Comparison of ENCODE assay signal across 8 mouse cellular contexts in genomic region chr2:152734984-152735383, GRCm38 (mm10). TPM values are rescaled to one million over a fixed set of nuclear protein-coding genes. Genes with fewer than 3 reads are reported as not detected.
A peak's percentile ranks its signal among the peaks of the same experiment; 100 is the strongest.
DNase-seq lines count a peak whose midpoint lies in the region; ATAC-seq and TF ChIP-seq lines count a peak whose summit lies in the region.

No protein-coding gene starts in this region.

- peak overlapping the region; percentile 38 to 39 for H3K4me3 ChIP-seq in MEL (ENCODE audit: control insufficient read depth in 1 of 2, insufficient read depth in 1 of 2, low read depth in 2 of 2, low read length in 2 of 2)
- H3K4me3 ChIP-seq in cerebellum, adult 2 months (replicated peaks; ENCODE audit: insufficient read depth, low read depth, low read length), result peak overlapping the region; percentile 35
- peak overlapping the region; percentile 84 for H3K4me3 ChIP-seq in hindbrain, embryonic 11.5 days (ENCODE audit: low read depth, low read length)
- peak overlapping the region; percentile 87 for H3K4me3 ChIP-seq in lung, postnatal 0 days (ENCODE audit: low read depth, low read length)

- H3K79me2 ChIP-seq in MEL (ENCODE audit: control insufficient read depth, insufficient read depth, low read length, poor library complexity), result peaks cover 18% of the 10 kb centered on the region

- no peaks in the 10 kb centered on the region for H3K9me3 ChIP-seq in MEL (replicated peaks; ENCODE audit: insufficient read depth, low read length)
- no peaks in the 10 kb centered on the region for H3K9me3 ChIP-seq in hindbrain, embryonic 11.5 days (ENCODE audit: control insufficient read depth, low read length)
- no peaks in the 10 kb centered on the region for H3K9me3 ChIP-seq in lung, postnatal 0 days (ENCODE audit: low read length)

- peaks cover 0 to 12% of the 10 kb centered on the region in 2 experiments; a peak in 2 of 4 replicates for H3K36me3 ChIP-seq in MEL (ENCODE audit: control insufficient read depth in 1 of 2, insufficient read depth in 2 of 2, low read length in 2 of 2)
- no peaks in the 10 kb centered on the region for H3K36me3 ChIP-seq in hindbrain, embryonic 11.5 days (ENCODE audit: control insufficient read depth, insufficient read depth, low read length)
- H3K36me3 ChIP-seq in lung, postnatal 0 days (ENCODE audit: insufficient read depth, low read length), result no peaks in the 10 kb centered on the region

- H3K27ac ChIP-seq in MEL (ENCODE audit: control insufficient read depth, low read depth, low read length), result no peak overlapping the region
- H3K27ac ChIP-seq in cerebellum, adult 2 months (ENCODE audit: insufficient read depth, low read length), result no peak overlapping the region
- H3K27ac ChIP-seq in hindbrain, embryonic 11.5 days (ENCODE audit: low read depth, low read length), result peak overlapping the region; percentile 80
- peak overlapping the region; percentile 92 for H3K27ac ChIP-seq in lung, postnatal 0 days (ENCODE audit: low read length)

- H3K4me1 ChIP-seq in MEL (ENCODE audit: control insufficient read depth in 1 of 2, insufficient read depth in 2 of 2, low read length in 2 of 2), result peaks cover 0 to 19% of the 10 kb centered on the region in 2 experiments; a peak in 2 of 4 replicates
- H3K4me1 ChIP-seq in cerebellum, adult 2 months (ENCODE audit: control insufficient read depth, insufficient read depth, low read length), result peaks cover 16% of the 10 kb centered on the region; the same call in 1 of the 2 replicates
- H3K4me1 ChIP-seq in hindbrain, embryonic 11.5 days (replicated peaks; ENCODE audit: control insufficient read depth, insufficient read depth, low read length), result peaks cover 6% of the 10 kb centered on the region; the same call in 1 of the 2 replicates
- peaks cover 16% of the 10 kb centered on the region; the same call in 1 of the 2 replicates for H3K4me1 ChIP-seq in lung, postnatal 0 days (ENCODE audit: insufficient read depth, low read depth, low read length)

- H3K4me2 ChIP-seq in hindbrain, embryonic 11.5 days (replicated peaks; ENCODE audit: low read depth, low read length), result peak overlapping the region; percentile 84
- H3K4me2 ChIP-seq in lung, postnatal 0 days (replicated peaks; ENCODE audit: low read depth, low read length), result peak overlapping the region; percentile 74

- peak; percentile 84 for ATAC-seq in hindbrain, embryonic 11.5 days (ENCODE audit: low FRiP score)
- peak; percentile 78 for ATAC-seq in lung, postnatal 0 days

- WGBS in cerebellum, adult 2 months, result 1% methylated on average over 28 of the region's 28 CpGs
- 0% methylated on average over 28 of the region's 28 CpGs for WGBS in hindbrain, embryonic 11.5 days
- under 1% methylated on average over 28 of the region's 28 CpGs for WGBS in lung, postnatal 0 days

- H3K9ac ChIP-seq in MEL (ENCODE audit: control insufficient read depth, low read depth, low read length, poor library complexity, severe bottlenecking), result peak overlapping the region; percentile 53
- peak overlapping the region; percentile 47 for H3K9ac ChIP-seq in hindbrain, embryonic 11.5 days (ENCODE audit: low read depth, low read length)
- peak overlapping the region; percentile 55; the same call in 1 of the 2 replicates for H3K9ac ChIP-seq in lung, postnatal 0 days (replicated peaks; ENCODE audit: low read depth)

- DNase-seq in MEL (ENCODE audit: low read depth, low spot score), result peak; percentile 73
- DNase-seq in cerebellum, adult 2 months, result peak; percentile 76 to 82
- DNase-seq in frontal cortex, adult 2 months (ENCODE audit: extremely low spot score in 1 of 2, low spot score in 1 of 2), result peak; percentile 88 to 96
- DNase-seq in hindbrain, embryonic 11.5 days (ENCODE audit: low spot score), result peak; percentile 98
- DNase-seq in layer of hippocampus, postnatal 10 days (ENCODE audit: low spot score in 2 of 2), result peak; percentile 93 to 94
- DNase-seq in lung, postnatal 0 days (ENCODE audit: low spot score), result peak; percentile 99
- peak; percentile 70 for DNase-seq in retina, adult 2 months (ENCODE audit: low read depth, low spot score)
- peak; percentile 87 for DNase-seq in thymus, postnatal 4 days

- no peak for TF ChIP-seq CTCF in MEL (IDR thresholded peaks at IDR 0.05 in 2 of 3, conservative IDR thresholded peaks at IDR 0.05 in 1 of 3; ENCODE audit: control insufficient read depth in 1 of 3, insufficient read depth in 1 of 3, low read depth in 2 of 3, low read length in 3 of 3, poor library complexity in 1 of 3, severe bottlenecking in 1 of 3)
- TF ChIP-seq CTCF in cerebellum, adult 2 months (IDR thresholded peaks at IDR 0.05; ENCODE audit: borderline replicate concordance, insufficient read depth, low read depth, low read length), result no peak
- TF ChIP-seq CTCF in lung, postnatal 0 days (IDR thresholded peaks at IDR 0.05), result no peak

- TF ChIP-seq POLR2A in MEL (IDR thresholded peaks at IDR 0.05; ENCODE audit: control insufficient read depth in 1 of 2, insufficient read depth in 1 of 2, low read depth in 1 of 2, low read length in 2 of 2, poor library complexity in 1 of 2), result no peak
- no peak for TF ChIP-seq POLR2A in cerebellum, adult 2 months (IDR thresholded peaks at IDR 0.05; ENCODE audit: borderline replicate concordance, insufficient read depth, low read length)

- no peak for TF ChIP-seq RAD21 in MEL (IDR thresholded peaks at IDR 0.05; ENCODE audit: low read depth, low read length)

- TF ChIP-seq EP300 in MEL (IDR thresholded peaks at IDR 0.05; ENCODE audit: low read depth in 1 of 2, low read length in 2 of 2), result no peak
- peak; percentile 94 for TF ChIP-seq EP300 in lung, postnatal 0 days (IDR thresholded peaks at IDR 0.05)

- no peaks in the 10 kb centered on the region; a peak in 1 of 4 replicates for H3K27me3 ChIP-seq in MEL (ENCODE audit: control insufficient read depth in 1 of 2, insufficient read depth in 2 of 2, low read length in 2 of 2)
- no peaks in the 10 kb centered on the region for H3K27me3 ChIP-seq in cerebellum, adult 2 months (ENCODE audit: control insufficient read depth, insufficient read depth, low read length)
- no peaks in the 10 kb centered on the region for H3K27me3 ChIP-seq in hindbrain, embryonic 11.5 days (ENCODE audit: control insufficient read depth, insufficient read depth, low read length)
- no peaks in the 10 kb centered on the region for H3K27me3 ChIP-seq in lung, postnatal 0 days (replicated peaks; ENCODE audit: insufficient read depth, low read length)

TF ChIP-seq in MEL, 35 proteins besides CTCF, POLR2A, EP300 and RAD21:
- TF ChIP-seq SIN3A (IDR thresholded peaks at IDR 0.05; ENCODE audit: low read length) (peak; percentile 14; the same call in 1 of the 2 replicates), ZMIZ1 (IDR thresholded peaks at IDR 0.05; ENCODE audit: low read depth, low read length) (no peak), USF2 (IDR thresholded peaks at IDR 0.05; ENCODE audit: borderline replicate concordance in 1 of 2, insufficient read depth in 1 of 2, low read depth in 1 of 2, low read length in 2 of 2) (no peak), ELF1 (IDR thresholded peaks at IDR 0.05; ENCODE audit: low read depth, low read length) (no peak), USF1 (IDR thresholded peaks at IDR 0.05; ENCODE audit: low read depth, low read length) (no peak), RCOR1 (IDR thresholded peaks at IDR 0.05; ENCODE audit: low read depth, low read length) (no peak), ZNF384 (IDR thresholded peaks at IDR 0.05; ENCODE audit: low read depth, low read length) (no peak), MEF2A (IDR thresholded peaks at IDR 0.05; ENCODE audit: extremely low read depth, insufficient replicate concordance, low read depth, low read length, poor library complexity, severe bottlenecking) (no peak), MYC (IDR thresholded peaks at IDR 0.05; ENCODE audit: low read depth, low read length) (no peak), ETS1 (IDR thresholded peaks at IDR 0.05; ENCODE audit: low read depth, low read length) (0 out of 2 replicates have a peak, but pooled peaks have one; percentile 20), CHD2 (IDR thresholded peaks at IDR 0.05; ENCODE audit: low read length) (no peak), TAL1 (IDR thresholded peaks at IDR 0.05; ENCODE audit: low read length) (no peak), TBP (IDR thresholded peaks at IDR 0.05; ENCODE audit: low read depth, low read length) (no peak)

RNA-seq across cellular contexts. Expression of gene Id1, which starts 1.1 kb away (rescaled TPM):
- total RNA-seq in MEL (2012; rRNA removed), result 59.8 and 102 TPM in 2 replicates
- 100 to 1,000 TPM in 1 of 2 experiments, not detected in 1; 486 TPM for polyA plus RNA-seq in MEL (2012; ENCODE audit: insufficient read depth in 1 of 2, insufficient read length in 2 of 2, low read depth in 1 of 2, low replicate concordance in 2 of 2, missing spikeins in 1 of 2)
- polyA plus RNA-seq in cerebellum, adult 2 months (2012; rRNA removed), result 63.8 and 68.7 TPM in 2 replicates
- polyA plus RNA-seq in frontal cortex, adult 2 months (2012; rRNA removed), result 81.5 and 93.8 TPM in 2 replicates
- polyA plus RNA-seq in hindbrain, embryonic 11.5 days (2014; fragmentation: Nextera tagmentation; extraction: Ambion mirVana), result 166 and 168 TPM in 2 replicates
- 10 to 100 TPM; 29.0 to 31.2 TPM for total RNA-seq in layer of hippocampus, postnatal 10 days (2021)
- 214 and 218 TPM in 2 replicates for polyA plus RNA-seq in lung, postnatal 0 days (2015; fragmentation: Nextera tagmentation; extraction: Ambion mirVana)

RNA-seq across cellular contexts. Expression of gene Cox4i2, which starts 19.0 kb away (rescaled TPM):
- total RNA-seq in MEL (2012; rRNA removed), result not detected in 2 replicates
- under 1 TPM in 1 of 2 experiments, not detected in 1; 0.17 TPM for polyA plus RNA-seq in MEL (2012; ENCODE audit: insufficient read depth in 1 of 2, insufficient read length in 2 of 2, low read depth in 1 of 2, low replicate concordance in 2 of 2, missing spikeins in 1 of 2)
- polyA plus RNA-seq in cerebellum, adult 2 months (2012; rRNA removed), result 9.2 and 9.7 TPM in 2 replicates
- polyA plus RNA-seq in frontal cortex, adult 2 months (2012; rRNA removed), result 6.9 and 7.6 TPM in 2 replicates
- polyA plus RNA-seq in hindbrain, embryonic 11.5 days (2014; fragmentation: Nextera tagmentation; extraction: Ambion mirVana), result 4.1 and 4.4 TPM in 2 replicates
- 1 to 10 TPM; 2.1 to 2.5 TPM for total RNA-seq in layer of hippocampus, postnatal 10 days (2021)
- 204 and 228 TPM in 2 replicates for polyA plus RNA-seq in lung, postnatal 0 days (2015; fragmentation: Nextera tagmentation; extraction: Ambion mirVana)

RNA-seq across cellular contexts. Expression of gene Mcts2, which starts 48.1 kb away (rescaled TPM):
- 1.6 and 2.7 TPM in 2 replicates for total RNA-seq in MEL (2012; rRNA removed)
- 1 to 10 TPM in 1 of 2 experiments, not detected in 1; 3.0 TPM for polyA plus RNA-seq in MEL (2012; ENCODE audit: insufficient read depth in 1 of 2, insufficient read length in 2 of 2, low read depth in 1 of 2, low replicate concordance in 2 of 2, missing spikeins in 1 of 2)
- polyA plus RNA-seq in cerebellum, adult 2 months (2012; rRNA removed), result 19.2 and 19.9 TPM in 2 replicates
- polyA plus RNA-seq in frontal cortex, adult 2 months (2012; rRNA removed), result 18.9 and 19.0 TPM in 2 replicates
- 43.9 and 48.5 TPM in 2 replicates for polyA plus RNA-seq in hindbrain, embryonic 11.5 days (2014; fragmentation: Nextera tagmentation; extraction: Ambion mirVana)
- total RNA-seq in layer of hippocampus, postnatal 10 days (2021), result 10 to 100 TPM; 25.3 to 25.7 TPM
- polyA plus RNA-seq in lung, postnatal 0 days (2015; fragmentation: Nextera tagmentation; extraction: Ambion mirVana), result 19.4 and 20.8 TPM in 2 replicates

Comparison
In these comparisons a context has a peak if more than half of its experiments do, and no peak if none do; other contexts are left out.
1. H3K27ac ChIP-seq: peak in hindbrain, embryonic 11.5 days (single experiment) and lung, postnatal 0 days (single experiment); none in MEL (single experiment) and cerebellum, adult 2 months (single experiment).
2. H3K4me3 ChIP-seq: peak in every context shown above with its lines; median percentile 87 in lung, postnatal 0 days; 84 in hindbrain, embryonic 11.5 days; 38 in MEL; 35 in cerebellum, adult 2 months.
3. RNA of gene Cox4i2, which starts 19.0 kb away (polyA plus RNA-seq): 204 to 228 TPM in lung, postnatal 0 days; 9.2 to 9.7 TPM in cerebellum, adult 2 months, 6.9 to 7.6 TPM in frontal cortex, adult 2 months, 4.1 to 4.4 TPM in hindbrain, embryonic 11.5 days and 0.17 TPM in MEL; every median in the first group is over 10 times any median in the second.
4. Peak in every context shown above with its lines, with median percentiles within 50 percentile points of each other: DNase-seq and H3K9ac ChIP-seq.